Mouse (Mus musculus): ENCODE results near the gene Tln1.
"Not testable (repeated sequence)": the region's sequence is repeated elsewhere in the genome, so short reads cannot be mapped to it uniquely, and the experiment has no call there.

Gene Tln1

GRCm38 (mm10) chr4:43503506-43503905 lies 59.0 kb downstream of the Tln1 start:
- no peak for DNase-seq

- DNase-seq, result no peak
Measured at GRCm38 (mm10) chr4:43503041-43503440, 59.5 kb downstream of the Tln1 start.

GRCm38 (mm10) chr4:43499407-43500333 lies 62.8 kb downstream of the Tln1 start, which contains the start of gene Arhgef39:
TSS of gene Arhgef39 (minus strand) at chr4:43499695.
- DNase-seq, result peak; percentile 67

- no peak for DNase-seq
Measured at GRCm38 (mm10) chr4:43498983-43499382, 63.5 kb downstream of the Tln1 start.

GRCm38 (mm10) chr4:43497946-43498345 lies 64.5 kb downstream of the Tln1 start:
- no peak for DNase-seq

- DNase-seq, result no peak
Measured at GRCm38 (mm10) chr4:43497405-43497804, 65.1 kb downstream of the Tln1 start.

- DNase-seq, result no peak
Measured at GRCm38 (mm10) chr4:43496587-43496986, 65.9 kb downstream of the Tln1 start.

- DNase-seq, result no peak
Measured at GRCm38 (mm10) chr4:43493846-43494240, 68.6 kb downstream of the Tln1 start.

- peak; percentile 94 to 96 for DNase-seq
Measured at GRCm38 (mm10) chr4:43493186-43493845, 69.2 kb downstream of the Tln1 start.

- DNase-seq, result peak; percentile 93 to 96
Measured at GRCm38 (mm10) chr4:43492821-43493185, 69.7 kb downstream of the Tln1 start, which contains the start of gene Ccdc107. TSS of gene Ccdc107 (plus strand) at chr4:43492900.

GRCm38 (mm10) chr4:43492101-43492820 lies 70.2 kb downstream of the Tln1 start:
- DNase-seq, result no peak

- DNase-seq, result no peak
Measured at GRCm38 (mm10) chr4:43490801-43491200, 71.7 kb downstream of the Tln1 start.

GRCm38 (mm10) chr4:43489611-43490010 lies 72.9 kb downstream of the Tln1 start:
- no peak for DNase-seq

GRCm38 (mm10) chr4:43485666-43486065 lies 76.8 kb downstream of the Tln1 start:
- not testable (repeated sequence) for DNase-seq

- DNase-seq, result peak; percentile 70 to 86
Measured at GRCm38 (mm10) chr4:43483535-43484091, 78.9 kb downstream of the Tln1 start, which contains the start of gene Sit1. TSS of gene Sit1 (minus strand) at chr4:43483734.

- peak in 1 of 2 experiments; percentile 47 for DNase-seq
Measured at GRCm38 (mm10) chr4:43482591-43482990, 79.9 kb downstream of the Tln1 start.

GRCm38 (mm10) chr4:43481894-43482456 lies 80.5 kb downstream of the Tln1 start:
- DNase-seq, result peak in 1 of 2 experiments; percentile 71
